Mouse (Mus musculus) macrophage (primary cell): Measurements from ENCODE around the gene Cdh23. TPM values are rescaled to one million over a fixed set of nuclear protein-coding genes. Genes with fewer than 3 reads are reported as not detected.

ENCODE experiments used
- H3K27ac ChIP-seq: fragments of 350-480 bp; formaldehyde crosslinking; 2 replicates; pipeline ENCODE4 v1.9.0; 2021
- H3K36me3 ChIP-seq: fragments of 350-480 bp; formaldehyde crosslinking; 2 replicates; pipeline ENCODE4 v1.9.0; 2021; ENCODE audit errors: inconsistent target
- H3K4me3 ChIP-seq: fragments of 350-480 bp; formaldehyde crosslinking; 2 replicates; pipeline ENCODE4 v1.9.0; 2021; ENCODE audit errors: inconsistent target
- H3K79me2 ChIP-seq: fragments of 350-480 bp; formaldehyde crosslinking; 2 replicates; pipeline ENCODE4 v1.9.0; 2021; ENCODE audit errors: inconsistent target
- WGBS: methylation state at CpG from one replicate; pipeline ENCODE4 v1.1.7; 2026; ENCODE audit warnings: inconsistent platforms; ENCODE audit not compliant: missing documents; 5-methylcytosine and 5-hydroxymethylcytosine counted together
- polyA plus RNA-seq: library from polyadenylated mRNA; stranded (reverse); fragments of 250-400 nt; gene quantifications from 3 replicates; pipeline ENCODE4 v1.2.4, GENCODE M21; 2018; ENCODE audit warnings: inconsistent platforms

Gene Cdh23
- polyA plus RNA-seq, 1 experiment from 2014 or later = 0.40 TPM

DNA sequence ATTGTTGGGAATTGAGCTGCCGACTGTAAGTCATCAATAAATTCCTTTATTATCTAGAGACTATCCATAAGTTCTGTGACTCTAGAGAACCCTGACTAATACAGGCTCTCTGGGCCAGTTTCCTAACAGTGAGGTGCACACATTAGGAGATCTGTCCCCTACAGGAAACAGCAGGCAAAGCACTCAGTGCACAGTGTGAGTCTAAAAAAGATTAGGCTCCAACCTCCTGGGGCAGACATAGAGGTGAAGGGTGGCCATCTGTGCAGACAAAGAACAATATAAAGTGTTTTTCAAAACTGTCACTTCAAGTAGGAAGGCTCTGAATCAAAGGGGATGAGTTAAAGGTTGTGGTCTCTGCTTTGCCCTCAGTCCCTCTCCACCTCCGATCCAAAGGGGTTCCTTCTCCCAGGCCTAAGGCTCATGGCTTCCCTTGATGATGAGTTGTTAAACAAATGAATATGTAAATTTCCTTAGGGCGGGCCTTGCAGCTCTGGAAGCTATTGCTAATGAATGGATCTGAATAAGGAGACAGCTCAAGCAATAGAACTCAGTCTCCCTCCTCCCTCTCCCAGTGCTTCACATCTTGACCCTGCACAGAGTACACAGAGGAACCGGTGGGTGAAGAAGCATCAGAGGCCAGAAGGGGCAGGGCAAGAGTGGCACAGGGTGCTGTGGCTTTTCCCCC lies 143.2 kb downstream of the Cdh23 start:
- no peaks in the 10 kb centered on the region for H3K36me3 ChIP-seq
- WGBS = 96% methylated on average over 3 of the region's 4 CpGs
- no peak overlapping the region for H3K4me3 ChIP-seq
- no peak overlapping the region for H3K27ac ChIP-seq
- no peaks in the 10 kb centered on the region for H3K79me2 ChIP-seq

DNA sequence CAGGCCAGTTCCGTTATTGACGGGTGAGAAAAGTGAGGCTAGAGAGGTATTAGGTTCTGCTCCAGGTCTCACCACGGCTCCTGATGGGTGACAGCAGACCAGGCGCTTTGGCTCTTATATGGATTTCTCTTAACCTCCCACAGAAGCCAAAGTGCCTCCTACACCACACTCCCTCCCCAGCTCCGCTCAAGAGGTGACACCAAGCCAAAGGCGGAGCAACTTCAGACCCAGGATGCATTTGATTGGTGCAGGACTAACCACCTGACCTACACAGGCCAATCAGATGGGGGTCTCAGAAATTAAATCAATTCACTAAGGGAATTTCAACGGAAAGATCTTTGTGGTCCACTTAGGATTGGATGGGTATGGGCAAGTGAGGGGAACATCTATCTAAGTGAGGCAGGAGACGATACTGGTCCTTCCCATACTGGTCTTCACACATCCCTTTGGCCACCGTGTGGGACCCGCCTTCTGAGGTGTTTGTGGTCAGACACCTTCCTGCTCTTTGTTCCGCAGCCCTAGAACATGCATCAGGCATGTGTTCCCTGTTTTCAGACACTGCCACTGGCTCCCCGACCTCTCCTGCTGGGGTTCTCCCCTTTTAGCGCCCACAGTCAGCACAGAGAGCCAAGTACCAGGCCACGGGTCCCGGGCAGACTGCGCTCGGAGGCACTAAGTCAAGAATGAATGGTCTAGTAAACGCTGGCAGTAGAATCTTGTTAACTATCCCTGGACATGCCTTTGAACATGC lies 157.0 kb downstream of the Cdh23 start:
- Histone ChIP-seq H3K27ac (no peak overlapping the region), H3K4me3 (no peak overlapping the region), H3K79me2 (no peaks in the 10 kb centered on the region), H3K36me3 (no peaks in the 10 kb centered on the region)
- 42% methylated on average over 18 of the region's 18 CpGs for WGBS

DNA sequence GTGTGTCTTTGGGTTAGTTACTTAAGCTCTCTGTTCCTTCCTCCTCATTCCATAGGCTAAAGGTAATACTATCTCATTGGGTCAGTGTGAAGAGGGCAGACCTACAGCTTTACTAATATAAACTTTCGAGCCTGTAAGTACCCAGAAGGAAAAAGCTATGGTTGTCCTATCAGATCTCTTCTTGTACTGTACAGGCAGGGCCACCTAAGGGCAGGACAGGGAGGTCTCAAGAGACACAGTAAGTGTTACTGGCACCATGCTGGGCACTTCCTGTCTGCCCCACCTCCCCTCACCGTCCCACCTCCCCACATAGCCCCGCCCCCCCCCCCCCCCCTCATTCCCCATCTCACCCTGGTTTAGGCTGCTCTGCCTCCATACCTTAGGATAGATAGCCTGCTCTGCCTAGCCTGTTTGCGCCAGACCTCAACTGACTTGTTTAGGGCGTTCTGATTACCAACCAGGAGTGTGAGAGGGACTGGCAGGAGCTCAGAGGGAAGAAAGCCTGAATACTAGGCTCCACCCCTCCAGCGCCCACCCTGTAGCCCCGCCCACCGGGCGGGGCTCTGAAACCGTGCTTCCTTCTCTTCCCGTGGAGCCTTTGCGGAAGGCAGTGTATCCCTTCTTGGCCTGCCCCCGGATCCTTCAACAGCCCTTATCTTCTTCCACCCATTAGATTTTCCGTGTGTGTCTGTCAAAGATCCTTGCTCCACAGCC lies 160.0 kb downstream of the Cdh23 start:
- H3K36me3 ChIP-seq = no peaks in the 10 kb centered on the region
- H3K79me2 ChIP-seq = no peaks in the 10 kb centered on the region
- H3K27ac ChIP-seq = no peak overlapping the region
- WGBS = 28% methylated on average over 11 of the region's 14 CpGs
- no peak overlapping the region for H3K4me3 ChIP-seq

DNA sequence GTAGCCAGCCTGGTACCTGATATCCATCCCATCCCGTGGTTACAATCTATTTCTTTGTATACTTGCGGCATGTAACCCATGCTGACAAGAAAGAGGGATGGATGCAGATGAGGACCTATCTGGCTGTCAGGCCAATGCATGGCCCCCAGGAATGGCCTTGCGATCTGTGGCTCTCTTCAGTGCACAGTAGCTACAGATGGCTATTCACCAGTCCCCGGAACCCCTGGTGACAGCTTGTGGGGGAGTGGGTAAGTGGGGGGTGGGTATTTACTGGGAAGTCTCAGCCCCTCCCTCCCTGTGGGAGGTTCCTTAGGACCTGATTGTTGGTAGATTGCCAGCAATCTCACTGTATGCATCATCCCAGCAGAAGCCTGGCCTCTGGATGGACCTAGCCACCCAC lies 163.8 kb downstream of the Cdh23 start:
- H3K36me3 ChIP-seq = no peaks in the 10 kb centered on the region
- no peaks in the 10 kb centered on the region for H3K79me2 ChIP-seq
- no peak overlapping the region for H3K27ac ChIP-seq
- 91% methylated on average over 4 of the region's 4 CpGs for WGBS
- no peak overlapping the region for H3K4me3 ChIP-seq

DNA sequence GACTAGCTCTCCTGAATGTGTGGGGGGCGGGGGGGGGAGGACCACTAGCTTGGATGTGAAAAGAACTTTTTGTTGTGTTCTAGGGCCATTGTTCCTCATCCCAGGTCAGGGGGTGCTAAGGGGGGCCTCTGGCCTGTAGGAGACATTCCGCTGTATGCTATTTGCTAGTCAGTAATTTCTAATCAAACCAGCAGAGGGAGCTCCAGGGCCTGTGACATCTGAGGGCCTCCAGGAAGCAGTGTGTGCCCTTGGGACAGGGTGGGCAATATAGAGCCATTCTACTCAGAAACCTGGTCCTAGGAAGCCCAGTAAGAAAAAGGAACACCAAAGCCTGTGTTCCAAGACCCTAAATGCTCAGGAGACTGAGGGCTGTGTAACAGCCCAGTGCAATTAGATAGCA lies 164.9 kb downstream of the Cdh23 start:
- Histone ChIP-seq H3K4me3 (no peak overlapping the region), H3K27ac (no peak overlapping the region), H3K79me2 (no peaks in the 10 kb centered on the region), H3K36me3 (no peaks in the 10 kb centered on the region)
- WGBS = 26% methylated on average over 2 of the region's 2 CpGs

DNA sequence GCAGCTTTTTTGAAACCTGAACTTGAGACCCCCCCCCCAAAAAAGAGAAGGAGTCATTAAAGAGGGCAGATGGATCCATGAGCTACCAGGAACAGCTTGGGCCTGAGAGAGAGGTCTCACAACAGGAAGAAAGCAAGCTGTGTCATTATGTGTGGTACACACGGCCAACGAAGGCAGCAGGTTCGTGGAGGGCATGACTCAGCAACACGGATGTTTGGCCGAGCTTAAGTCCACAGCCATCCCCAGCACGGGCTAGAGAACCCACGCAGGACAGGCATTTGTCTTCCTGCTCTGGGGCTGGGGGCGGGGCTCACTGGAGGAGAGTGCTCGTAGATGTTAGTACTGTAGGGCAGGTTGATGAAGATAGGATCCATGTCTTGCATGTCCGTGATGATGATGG lies 165.7 kb downstream of the Cdh23 start:
- Histone ChIP-seq H3K27ac (no peak overlapping the region), H3K36me3 (no peaks in the 10 kb centered on the region), H3K79me2 (no peaks in the 10 kb centered on the region), H3K4me3 (no peak overlapping the region)
- WGBS = 37% methylated on average over 6 of the region's 10 CpGs

DNA sequence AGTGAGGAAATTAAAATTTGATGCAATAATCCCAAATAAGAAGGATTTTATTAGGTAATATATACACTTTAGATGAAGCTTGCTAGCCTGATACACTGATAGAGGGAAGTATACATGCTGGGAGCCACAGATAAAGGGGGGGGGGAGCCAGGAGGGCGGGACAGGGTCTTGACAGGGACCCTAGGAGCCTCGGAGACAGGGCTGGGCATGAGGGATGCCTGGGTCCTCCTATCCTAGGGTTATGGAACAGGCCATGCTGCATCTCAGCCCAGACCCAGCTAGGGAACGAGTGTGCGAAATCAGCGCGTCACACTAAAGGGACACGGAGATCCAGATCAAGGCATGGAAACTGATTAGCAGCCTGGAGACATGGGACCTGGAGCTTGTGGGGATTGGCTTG lies 168.3 kb downstream of the Cdh23 start:
- WGBS = 91% methylated on average over 7 of the region's 7 CpGs
- no peaks in the 10 kb centered on the region for H3K36me3 ChIP-seq
- H3K79me2 ChIP-seq = no peaks in the 10 kb centered on the region
- no peak overlapping the region for H3K4me3 ChIP-seq
- no peak overlapping the region for H3K27ac ChIP-seq

DNA sequence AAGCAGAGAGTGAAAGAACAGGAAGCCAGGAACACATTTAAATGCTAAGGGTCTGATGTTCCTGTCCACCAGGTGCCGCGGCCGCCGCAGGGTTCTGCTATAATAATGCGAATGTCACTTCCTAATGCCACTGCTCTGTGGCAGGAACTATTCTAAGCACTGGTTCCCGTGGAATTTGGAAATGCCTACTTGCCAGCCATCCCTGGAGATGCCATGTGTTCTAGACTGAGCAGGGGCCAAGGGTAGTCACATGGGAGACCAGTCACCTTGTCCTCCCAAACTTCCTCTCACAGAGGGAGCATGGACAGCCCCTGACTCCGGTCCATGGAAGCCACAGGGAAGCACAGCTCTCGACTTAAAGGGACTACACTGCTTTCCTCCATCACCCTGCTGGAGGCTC lies 171.2 kb downstream of the Cdh23 start:
- Histone ChIP-seq H3K79me2 (no peaks in the 10 kb centered on the region), H3K27ac (no peak overlapping the region), H3K4me3 (no peak overlapping the region), H3K36me3 (no peaks in the 10 kb centered on the region)
- WGBS = 17% methylated on average over 8 of the region's 8 CpGs

DNA sequence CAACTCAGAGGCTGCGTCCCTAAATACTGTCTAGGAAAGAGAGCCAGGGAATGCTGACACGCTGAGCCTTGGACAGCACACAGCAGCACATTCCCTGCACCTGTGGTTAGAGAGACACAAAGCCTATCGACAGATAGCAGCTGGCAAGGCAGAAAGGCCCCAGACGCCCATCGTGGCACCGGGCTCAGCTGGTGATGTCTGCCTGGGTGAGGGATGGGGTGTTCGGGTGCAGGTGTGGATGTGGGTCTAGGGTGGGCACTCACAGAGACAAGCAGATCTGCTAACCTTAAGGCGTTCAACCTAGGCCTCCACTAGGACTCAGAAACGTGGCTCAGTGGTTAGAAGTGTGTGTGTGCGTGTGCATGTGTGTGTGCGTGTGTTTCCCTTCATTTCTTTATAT lies 180.0 kb downstream of the Cdh23 start:
- Histone ChIP-seq H3K4me3 (no peak overlapping the region), H3K79me2 (no peaks in the 10 kb centered on the region), H3K27ac (no peak overlapping the region), H3K36me3 (no peaks in the 10 kb centered on the region)
- WGBS = 97% methylated on average over 9 of the region's 11 CpGs

DNA sequence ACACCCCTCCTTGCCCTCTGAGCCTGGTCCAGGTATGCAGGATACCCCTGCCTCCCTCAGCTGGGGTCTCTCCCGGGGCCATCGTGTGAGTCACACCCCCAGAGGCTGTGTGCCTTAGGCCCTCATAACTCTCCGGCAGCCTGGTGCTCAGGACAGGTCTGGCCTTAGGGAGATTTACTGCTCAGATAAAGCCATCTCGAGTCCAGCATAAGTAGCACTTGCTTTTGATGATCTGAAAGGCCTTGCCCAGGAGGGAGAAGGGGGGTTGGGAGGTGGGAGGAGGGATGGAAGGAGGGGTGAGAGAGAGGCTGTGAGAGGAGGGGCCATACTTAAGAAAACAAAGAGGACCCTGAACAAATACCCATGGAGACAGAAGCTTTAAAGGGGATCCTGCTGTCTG lies 197.8 kb downstream of the Cdh23 start:
- 52% methylated on average over 4 of the region's 4 CpGs for WGBS
- H3K36me3 ChIP-seq = no peaks in the 10 kb centered on the region
- H3K79me2 ChIP-seq = no peaks in the 10 kb centered on the region
- no peak overlapping the region for H3K27ac ChIP-seq
- H3K4me3 ChIP-seq = no peak overlapping the region

DNA sequence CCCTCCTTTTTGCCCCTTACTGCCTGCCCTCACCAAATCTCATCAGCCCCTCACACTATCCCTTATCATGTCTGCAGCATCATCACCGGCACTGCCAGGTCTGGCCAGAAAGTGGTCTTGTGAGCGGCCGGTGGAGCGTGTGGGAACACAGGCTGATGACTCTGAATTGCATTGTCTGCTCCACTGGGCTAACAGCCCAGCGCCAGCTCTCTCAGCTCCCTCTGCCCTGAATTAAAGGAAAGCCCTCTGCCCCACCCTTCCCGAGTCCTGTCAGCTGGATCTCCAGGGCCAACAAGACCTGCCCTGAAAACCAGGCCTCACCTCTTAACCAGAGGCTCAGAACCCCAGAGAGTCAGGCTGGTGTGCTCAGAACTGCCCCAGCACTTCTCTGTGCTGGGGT lies 201.2 kb downstream of the Cdh23 start:
- 72% methylated on average over 6 of the region's 6 CpGs for WGBS
- H3K79me2 ChIP-seq = no peaks in the 10 kb centered on the region
- no peaks in the 10 kb centered on the region for H3K36me3 ChIP-seq
- no peak overlapping the region for H3K4me3 ChIP-seq
- H3K27ac ChIP-seq = no peak overlapping the region

DNA sequence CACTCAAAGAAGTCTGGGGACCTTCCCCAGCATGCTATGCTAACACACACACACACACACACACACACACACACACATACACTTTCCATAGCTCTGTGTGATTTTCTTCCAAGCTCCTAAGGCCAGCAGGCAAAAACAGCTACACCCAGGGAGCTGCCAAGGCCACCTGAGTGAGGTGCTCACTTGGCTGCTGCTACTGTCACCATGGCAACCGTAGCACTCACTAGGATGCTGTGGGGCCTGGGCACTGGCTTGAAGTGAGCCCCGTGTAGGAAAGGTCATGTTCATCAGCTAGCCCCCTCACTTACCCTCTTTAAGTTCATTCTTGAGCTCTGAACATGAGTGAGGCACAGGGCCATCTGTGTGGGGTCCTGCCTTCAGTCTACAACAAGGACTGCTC lies 204.8 kb downstream of the Cdh23 start:
- Histone ChIP-seq H3K4me3 (no peak overlapping the region), H3K36me3 (no peaks in the 10 kb centered on the region), H3K79me2 (no peaks in the 10 kb centered on the region), H3K27ac (no peak overlapping the region)
- WGBS = 66% methylated on average over 2 of the region's 2 CpGs

DNA sequence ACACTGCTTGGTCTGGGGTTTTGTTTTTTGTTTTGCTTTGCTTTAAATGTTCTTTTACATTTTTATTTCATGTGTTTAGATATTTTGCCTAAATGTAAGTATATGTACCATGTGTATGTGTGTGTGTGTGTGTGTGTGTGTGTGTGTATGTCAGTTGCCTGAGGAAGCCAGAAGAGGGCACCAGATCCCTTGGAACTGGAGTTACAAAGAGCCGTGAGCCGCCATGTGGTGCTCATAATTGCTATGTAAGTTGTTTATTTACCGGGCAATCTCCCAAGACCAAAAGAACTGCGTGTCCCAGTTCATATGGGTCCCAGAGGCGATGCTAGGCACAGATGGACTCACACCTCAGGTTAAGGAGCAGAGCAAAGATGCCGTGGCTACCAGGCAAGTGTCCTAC lies 214.9 kb downstream of the Cdh23 start:
- no peak overlapping the region for H3K27ac ChIP-seq
- WGBS = 100% methylated on average over 6 of the region's 6 CpGs
- H3K4me3 ChIP-seq = no peak overlapping the region
- H3K36me3 ChIP-seq = no peaks in the 10 kb centered on the region
- no peaks in the 10 kb centered on the region for H3K79me2 ChIP-seq

DNA sequence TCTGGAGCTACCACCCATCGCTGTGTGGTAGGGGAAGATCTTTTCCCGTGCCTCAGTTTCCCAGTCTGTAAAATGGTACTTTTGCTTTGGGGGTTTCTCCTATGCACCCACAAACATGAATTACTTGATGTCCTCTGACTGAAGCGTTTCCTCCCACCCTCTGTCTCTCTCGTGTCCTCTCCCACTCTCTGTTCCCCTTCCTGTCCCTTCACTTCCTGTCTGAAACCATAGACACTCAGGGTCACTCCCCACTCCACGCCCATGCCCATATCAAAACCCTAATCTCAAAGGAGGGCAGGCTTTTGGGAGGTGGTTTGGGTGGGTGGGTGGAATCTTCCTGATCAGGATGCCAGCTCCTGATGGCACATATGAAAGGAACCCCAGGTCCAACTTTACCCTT lies 221.7 kb downstream of the Cdh23 start:
- H3K79me2 ChIP-seq = no peaks in the 10 kb centered on the region
- no peaks in the 10 kb centered on the region for H3K36me3 ChIP-seq
- H3K27ac ChIP-seq = no peak overlapping the region
- 37% methylated on average over 5 of the region's 5 CpGs for WGBS
- no peak overlapping the region for H3K4me3 ChIP-seq

DNA sequence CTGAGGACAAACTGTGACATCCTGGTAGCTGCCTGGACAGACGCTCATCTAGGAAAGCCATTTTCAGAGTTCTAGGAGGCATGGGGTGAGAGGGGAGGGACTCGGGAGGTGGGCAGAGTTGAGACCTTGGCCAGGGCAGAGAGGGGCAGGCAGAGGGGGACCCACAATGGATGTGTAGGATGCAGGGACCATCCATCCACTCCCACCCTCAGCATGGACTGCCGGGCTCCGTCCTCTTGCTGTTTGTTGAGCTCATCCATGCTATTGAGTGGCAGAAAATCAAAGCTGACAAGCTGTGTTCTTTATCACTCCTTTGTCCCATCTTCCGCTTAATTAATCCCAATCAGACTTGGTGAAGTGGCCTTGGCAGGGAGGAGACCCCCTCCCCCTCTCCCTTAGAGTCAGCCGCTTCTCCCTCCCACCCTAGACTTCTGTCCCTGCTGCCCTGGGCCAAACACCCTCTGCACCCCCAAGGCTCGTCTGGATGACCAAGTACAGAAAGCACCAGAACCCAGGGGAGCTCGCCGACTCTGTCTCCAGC lies 222.4 kb downstream of the Cdh23 start:
- WGBS = 94% methylated on average over 6 of the region's 9 CpGs
- Histone ChIP-seq H3K27ac (no peak overlapping the region), H3K4me3 (no peak overlapping the region)

More for the DNA sequence above, 222.4 kb downstream of the Cdh23 start:
- H3K36me3 ChIP-seq = no peaks in the 10 kb centered on the region
- no peaks in the 10 kb centered on the region for H3K79me2 ChIP-seq
